Mouse (Mus musculus): Measurements from ENCODE around the gene Gm43951.
A peak's percentile ranks its signal among the peaks of the same experiment; 100 is the strongest.

Gm43951 gene

DNA sequence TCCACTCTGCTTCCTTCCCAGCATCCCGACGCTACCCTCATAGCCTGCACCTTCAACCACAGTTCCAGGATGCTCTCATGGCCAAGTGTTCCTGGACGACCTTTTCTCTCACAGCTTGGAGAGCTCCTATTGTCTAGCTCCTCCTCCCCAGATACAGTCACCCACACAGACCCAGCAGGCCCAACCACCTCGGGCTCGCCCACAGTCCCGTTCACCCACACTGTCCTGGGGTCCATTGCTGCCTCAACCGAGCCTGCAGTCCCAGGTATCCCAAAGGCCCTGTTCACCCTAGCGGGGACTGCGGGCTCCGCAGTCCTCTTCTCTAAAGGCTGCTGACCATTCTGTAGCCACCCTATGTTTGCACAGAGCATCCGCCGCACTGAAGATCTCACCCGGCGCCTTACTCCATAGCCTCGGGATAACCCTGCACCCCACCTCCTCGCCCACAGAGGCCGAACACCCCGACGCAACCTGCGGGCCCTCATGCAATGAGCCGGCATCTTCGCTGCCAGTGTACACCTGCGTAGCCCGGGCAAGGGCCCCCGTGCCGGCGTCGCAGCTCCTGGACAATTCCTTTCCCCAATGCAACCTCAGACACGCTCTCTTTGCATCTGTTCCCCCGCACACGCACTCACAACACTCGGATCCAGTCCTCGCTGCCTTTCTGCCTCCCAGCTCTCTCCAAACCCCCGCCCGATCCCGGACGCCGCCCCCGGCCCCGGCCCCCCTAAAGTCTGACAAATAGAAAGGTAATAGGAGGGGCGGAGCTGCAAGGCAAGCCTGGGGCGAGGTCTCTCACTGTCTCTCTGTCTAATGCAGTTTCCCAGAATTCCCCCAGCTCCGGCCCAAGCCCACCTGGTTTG lies at the start of gene Gm43951:
Gm43951 (minus strand) TSS at position 500 of the 863 bp plus-strand sequence.
- DNase-seq: no peak

DNA sequence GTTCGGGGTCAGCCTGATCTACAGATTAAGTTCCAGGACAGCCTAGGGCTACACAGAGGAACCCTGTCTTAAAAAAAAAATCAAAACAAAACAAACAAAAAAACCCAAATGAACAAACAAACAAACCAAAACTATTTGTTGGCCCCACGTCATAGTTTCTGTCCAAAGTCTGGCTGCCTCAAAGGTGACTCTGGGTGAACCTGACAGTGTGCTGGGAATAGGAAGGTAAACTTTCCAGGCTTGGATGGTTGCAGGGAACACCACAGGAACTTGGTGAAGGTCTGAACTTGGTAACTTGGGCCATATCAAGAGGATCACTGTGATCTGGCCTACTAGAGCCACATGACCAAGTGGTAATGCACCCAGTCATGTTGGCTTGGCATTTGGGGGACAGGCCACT lies 49.8 kb upstream of the Gm43951 start:
- DNase-seq: no peak

DNA sequence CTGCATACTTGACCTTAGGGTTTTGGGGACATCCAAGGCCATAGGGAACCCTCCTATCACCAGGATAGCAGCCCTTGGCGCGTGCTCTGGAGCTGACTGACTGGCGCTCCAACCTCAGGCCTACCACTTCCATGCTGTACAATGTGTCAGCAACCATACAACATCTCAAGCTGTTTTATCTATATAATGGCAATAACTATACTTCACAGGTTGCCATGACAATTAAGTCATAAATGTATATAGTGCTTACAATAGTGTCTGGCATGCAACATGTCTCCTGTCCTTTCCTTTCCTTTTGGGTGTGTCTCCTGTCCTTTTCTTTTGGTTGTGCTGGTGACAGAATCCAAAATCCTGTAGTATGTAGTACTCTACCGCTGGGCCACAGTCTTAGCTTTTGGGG lies 49.0 kb upstream of the Gm43951 start:
- no peak for DNase-seq

GRCm38 (mm10) chr11:72245196-72245753 lies 38.6 kb upstream of the Gm43951 start:
- no peak for DNase-seq

- DNase-seq: no peak
These were observed 33.6 kb upstream of the Gm43951 start for GRCm38 (mm10) chr11:72240062-72240860.

DNA sequence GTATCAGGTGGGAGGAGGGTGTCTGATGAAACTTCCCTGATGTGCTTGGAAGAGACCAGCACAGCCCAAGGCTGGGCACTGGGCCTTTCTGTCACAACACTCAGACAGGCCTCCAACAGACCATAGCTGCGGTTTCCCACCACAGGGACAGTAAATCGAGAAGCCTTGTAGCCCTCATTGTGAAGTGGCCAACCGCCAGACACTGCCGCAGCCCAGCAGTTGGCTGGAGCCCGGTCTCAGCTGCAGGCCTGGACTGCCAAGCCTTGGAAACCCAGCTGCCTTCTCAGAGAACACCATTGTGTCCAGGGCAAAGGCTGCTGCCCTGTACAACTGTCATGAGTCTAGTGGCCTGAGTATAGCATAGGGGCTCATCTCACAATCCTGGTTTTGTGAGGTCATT lies 27.4 kb upstream of the Gm43951 start:
- DNase-seq: no peak

GRCm38 (mm10) chr11:72232991-72233390 lies 26.4 kb upstream of the Gm43951 start:
- DNase-seq: no peak

GRCm38 (mm10) chr11:72232068-72232467 lies 25.4 kb upstream of the Gm43951 start:
- no peak for DNase-seq

- no peak for DNase-seq
These were observed 21.9 kb upstream of the Gm43951 start for GRCm38 (mm10) chr11:72228513-72228912.

DNA sequence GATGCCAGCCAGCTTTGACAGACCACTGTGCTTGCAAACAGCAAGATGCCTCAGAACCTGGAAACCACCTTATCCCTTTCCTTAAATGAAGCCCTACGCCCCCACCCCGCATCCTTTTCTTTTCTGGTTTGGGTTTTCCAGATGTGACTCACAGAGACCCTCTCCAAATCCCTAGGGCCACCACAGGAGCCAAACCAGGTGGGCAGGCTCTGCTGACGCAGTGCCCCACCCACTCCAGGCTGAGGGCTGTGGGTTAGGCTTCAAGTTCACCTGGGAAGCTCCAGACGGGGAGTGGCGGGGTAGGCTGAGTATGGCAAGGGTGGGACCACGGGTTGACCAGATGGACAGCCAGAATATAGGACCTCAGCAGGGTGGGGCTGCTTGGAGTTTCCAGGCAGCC lies 20.3 kb upstream of the Gm43951 start:
- DNase-seq: no peak

GRCm38 (mm10) chr11:72226020-72226791 lies 19.6 kb upstream of the Gm43951 start:
- DNase-seq: no peak

DNA sequence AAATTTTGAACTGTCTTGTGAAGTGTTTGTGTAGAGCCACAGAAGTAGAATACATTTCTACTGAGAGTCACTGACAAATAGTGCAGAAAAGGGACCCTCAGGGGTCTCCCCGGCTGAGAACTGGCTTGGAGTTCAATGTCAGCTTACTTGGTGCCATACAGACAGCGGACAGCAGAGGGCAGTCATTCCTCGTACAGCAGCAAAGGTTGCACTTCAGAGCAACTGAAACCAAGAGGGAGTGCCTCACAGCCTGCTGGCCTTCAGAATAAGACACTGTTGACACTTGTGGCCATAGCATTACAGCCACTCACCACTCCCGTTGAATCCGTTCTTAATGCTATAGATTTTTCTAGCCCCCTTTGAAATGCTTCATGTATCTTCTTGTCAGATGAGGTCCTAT lies 18.2 kb upstream of the Gm43951 start:
- peak; percentile 85 for DNase-seq

- DNase-seq: no peak
These were observed 16.8 kb upstream of the Gm43951 start for GRCm38 (mm10) chr11:72223414-72223813.

GRCm38 (mm10) chr11:72221278-72221677 lies 14.6 kb upstream of the Gm43951 start:
- DNase-seq: peak; percentile 79

DNA sequence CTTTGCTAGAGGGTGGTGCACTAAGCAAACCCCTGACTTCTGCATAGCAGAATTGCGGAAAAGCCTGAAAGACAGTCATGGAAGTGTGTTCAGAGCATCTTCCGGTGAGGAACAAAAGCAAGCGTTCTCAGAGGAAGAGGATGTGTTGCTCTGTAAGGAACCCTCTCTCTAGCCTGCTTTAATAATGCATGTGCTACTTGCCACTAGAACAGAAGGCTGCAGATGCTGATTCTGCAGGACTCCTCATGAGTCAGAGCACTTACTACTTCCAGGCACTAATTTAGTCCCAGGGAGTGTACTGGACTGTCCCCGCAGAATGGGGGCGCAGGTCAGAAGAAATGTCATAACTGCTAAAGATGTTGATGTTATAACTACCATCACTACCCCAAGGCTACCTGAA lies 10.5 kb upstream of the Gm43951 start:
- DNase-seq: no peak

GRCm38 (mm10) chr11:72215410-72215797 lies 8.8 kb upstream of the Gm43951 start, which contains the start of gene Med31:
Gene Med31, minus strand, starts transcription at chr11:72215592.
- DNase-seq: peak; percentile 77

DNA sequence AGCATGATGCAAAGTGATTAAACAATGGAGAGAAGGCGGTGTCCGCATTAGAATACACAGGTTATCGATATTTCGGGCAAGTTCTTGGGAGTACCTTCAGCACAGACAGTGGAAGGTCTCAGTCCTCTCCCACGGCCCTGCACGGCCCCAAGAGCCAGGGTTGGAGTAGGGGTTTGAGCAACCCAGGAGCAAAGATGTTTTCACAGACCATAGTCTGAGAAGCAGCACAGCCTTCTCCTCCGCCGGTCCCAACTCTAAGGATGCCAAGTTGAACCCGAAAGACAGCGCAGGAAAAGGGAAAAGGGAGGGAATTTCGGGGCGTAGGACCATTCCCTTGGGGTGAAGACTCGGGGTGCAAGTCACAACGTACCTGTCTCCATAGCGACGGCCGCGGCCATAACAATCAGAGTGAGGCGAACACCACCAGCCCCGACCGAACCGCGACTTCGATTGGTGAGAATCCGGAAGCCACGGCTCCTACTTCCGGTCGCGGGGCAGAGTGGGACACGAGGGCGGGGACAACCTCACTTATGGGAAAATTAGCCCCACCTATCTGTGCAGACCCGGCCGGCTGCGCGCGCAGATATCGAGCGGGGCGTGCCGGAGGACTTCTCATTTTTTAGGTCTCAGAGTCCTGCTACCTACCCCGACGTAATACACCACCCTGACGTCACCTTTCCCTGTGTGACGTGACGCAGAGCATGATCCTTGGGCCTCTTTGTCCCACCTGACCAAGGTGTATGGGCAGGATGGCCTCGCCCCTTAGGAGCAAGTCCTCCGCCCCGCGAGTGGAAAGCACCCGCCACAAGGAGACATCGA lies 8.2 kb upstream of the Gm43951 start:
- peak; percentile 94 for DNase-seq

GRCm38 (mm10) chr11:72207834-72208377 lies 1.3 kb upstream of the Gm43951 start:
- DNase-seq: no peak

- peak; percentile 89 for DNase-seq
These were observed 679 bp upstream of the Gm43951 start, which contains the start of the genes 4933427D14Rik and Txndc17 for GRCm38 (mm10) chr11:72207204-72207833. Gene 4933427D14Rik, minus strand, starts transcription at chr11:72207459. Gene Txndc17, plus strand, starts transcription at chr11:72207547.

- no peak for DNase-seq
These were observed 1.4 kb downstream of the Gm43951 start for GRCm38 (mm10) chr11:72205256-72205655.

DNA sequence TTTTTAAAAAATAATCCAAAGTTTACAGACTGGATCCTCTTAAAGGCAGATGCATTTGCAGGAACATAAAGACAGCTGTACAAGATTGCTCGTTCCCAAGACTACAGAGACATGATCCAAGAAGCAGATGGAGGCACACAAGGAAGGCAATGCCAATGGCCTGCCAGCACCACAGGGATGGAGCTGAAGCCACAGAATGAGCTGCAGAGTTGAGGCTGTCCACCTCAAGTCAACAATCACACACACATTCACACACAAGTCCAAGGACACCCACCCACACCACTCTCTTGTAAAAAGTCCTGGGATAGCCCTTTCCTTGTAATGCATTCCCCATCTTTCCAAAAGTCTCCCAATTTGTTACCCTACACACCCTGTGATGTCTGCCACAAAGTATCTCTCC lies 3.2 kb downstream of the Gm43951 start:
- no peak for DNase-seq
